Mouse (Mus musculus): Measurements from ENCODE around the gene Eef1g.

GRCm38 (mm10) chr19:8983150-8983650 lies 16.4 kb downstream of the Eef1g start:
- TF ChIP-seq POLR2A (IDR thresholded peaks at IDR 0.05; ENCODE audit: control insufficient read depth, extremely low read depth, insufficient read depth, low read length, poor library complexity) (no peak), CTCF (IDR thresholded peaks at IDR 0.05; ENCODE audit: borderline replicate concordance, control insufficient read depth, extremely low read depth, insufficient read depth, low read length, poor library complexity) (no peak)
